Mouse (Mus musculus) c-Kit-positive CD71-positive TER-119-negative erythroid progenitor cells, embryonic 14.5 days (primary cell): ENCODE measurements around the gene Hist1h2bh.

ENCODE experiments used
- DNase-seq: peaks from one replicate; pipeline ENCODE4 v3.0.0-alpha.2; 2013; ENCODE audit warnings: low read depth

Gene Hist1h2bh

DNA sequence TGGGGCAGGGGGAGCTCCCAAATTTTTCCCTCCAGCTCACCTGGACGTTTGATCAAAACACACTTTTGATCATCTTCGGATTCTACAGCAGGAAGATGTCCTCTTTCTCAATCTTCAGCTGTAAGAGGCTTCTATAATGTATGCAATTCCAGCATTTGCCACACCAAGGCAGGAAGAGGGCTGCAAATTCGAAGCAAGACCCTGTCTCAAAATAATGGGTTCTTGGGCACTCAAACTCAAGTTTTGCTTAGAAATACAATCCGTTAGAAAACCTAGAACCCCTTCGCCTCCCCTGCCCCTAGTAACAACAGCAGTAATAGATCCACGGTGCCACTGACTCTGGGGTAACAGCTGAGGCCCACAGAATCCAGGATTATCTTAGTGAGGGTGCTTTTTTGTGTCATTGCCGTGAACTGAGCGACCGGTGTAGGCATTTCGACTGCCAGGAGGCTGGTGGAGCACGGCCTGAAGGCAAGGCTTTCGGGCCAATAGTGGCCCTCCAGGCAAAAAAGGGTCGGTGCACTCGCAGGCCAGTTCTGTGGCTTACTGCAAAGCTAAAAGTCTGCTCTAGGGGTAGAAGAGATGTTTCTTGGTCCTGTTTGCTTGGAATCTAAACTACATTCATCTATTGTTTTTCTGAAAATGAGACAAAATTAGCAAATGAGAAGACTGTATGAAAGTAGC is 37.4 kb downstream of the Hist1h2bh start:
- DNase-seq, result no peak

DNA sequence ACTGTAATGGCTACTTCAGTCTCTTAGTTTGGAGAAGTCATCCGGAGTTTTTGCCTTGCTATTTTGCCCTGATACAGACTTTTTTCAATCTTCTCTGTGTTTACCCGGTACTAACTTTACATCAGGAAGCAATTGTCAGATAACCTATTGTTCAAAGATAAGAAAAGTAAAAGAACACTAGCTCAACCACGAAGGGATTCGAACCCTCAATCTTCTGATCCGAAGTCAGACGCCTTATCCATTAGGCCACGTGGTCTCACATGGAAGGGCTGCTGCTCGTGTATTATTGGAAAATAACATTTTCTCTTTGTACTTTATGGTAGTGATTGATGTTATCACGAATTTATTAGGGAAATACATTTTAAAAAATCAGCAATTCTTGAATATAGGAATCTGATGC is 39.4 kb downstream of the Hist1h2bh start:
- DNase-seq, result no peak

DNA sequence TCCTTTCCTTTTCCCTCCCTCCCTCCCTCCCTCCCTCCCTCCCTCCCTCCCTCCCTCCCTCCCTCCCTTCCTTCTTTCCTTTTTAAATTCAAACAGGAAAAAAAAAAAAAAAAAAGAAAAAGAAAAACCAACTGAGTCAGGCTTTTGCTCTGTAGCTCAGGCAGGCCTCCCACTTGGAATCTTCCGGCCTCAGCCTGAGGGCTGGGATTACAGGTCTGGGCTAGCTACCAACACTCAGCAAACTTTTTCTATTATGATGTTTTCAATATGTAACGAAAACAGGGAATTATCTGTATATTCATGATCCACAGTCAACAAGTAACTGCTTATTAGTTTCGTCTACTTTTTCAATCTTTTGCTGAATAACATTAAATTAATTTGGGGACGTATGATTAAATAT is 40.3 kb downstream of the Hist1h2bh start:
- DNase-seq, result no peak

GRCm38 (mm10) chr13:23502031-23502567 is 41.1 kb downstream of the Hist1h2bh start:
- DNase-seq, result no peak

DNA sequence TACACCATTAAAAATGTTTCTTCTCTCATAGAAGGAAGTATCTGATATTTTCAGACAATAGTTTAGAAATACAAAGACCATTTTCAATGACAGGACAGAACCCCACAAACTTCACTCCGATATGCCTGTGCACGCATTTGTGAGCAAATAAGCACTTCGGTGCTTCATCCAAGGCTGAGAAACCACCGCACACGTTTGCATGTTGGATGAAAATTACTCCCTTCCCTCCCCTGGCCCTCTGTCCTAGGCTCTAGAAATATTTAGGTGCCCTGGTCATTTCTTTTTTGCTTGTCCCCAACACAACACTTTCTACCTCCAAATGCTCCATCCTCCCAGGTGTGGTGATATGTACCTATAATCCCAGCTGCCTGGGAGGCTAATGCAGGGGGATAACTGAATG is 41.7 kb downstream of the Hist1h2bh start:
- DNase-seq, result no peak

- DNase-seq, result peak; percentile 79
Observed at GRCm38 (mm10) chr13:23500424-23501200, 42.6 kb downstream of the Hist1h2bh start.

DNA sequence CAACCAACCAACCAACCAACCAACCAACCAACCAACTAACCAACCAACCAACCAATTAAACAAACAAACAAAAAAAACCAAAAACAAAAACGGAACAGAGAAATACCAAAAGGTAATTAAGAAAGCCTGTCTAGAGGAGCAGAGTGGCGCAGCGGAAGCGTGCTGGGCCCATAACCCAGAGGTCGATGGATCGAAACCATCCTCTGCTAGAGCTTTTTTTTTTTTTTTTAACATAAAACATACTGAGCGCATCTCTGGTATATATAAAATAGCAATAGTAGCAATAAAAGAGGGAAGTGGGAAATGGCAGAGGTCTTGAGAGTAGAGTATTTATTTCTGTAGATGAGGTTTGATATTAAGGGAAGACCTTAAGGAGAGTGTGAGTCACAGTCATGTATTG is 43.2 kb downstream of the Hist1h2bh start:
- no peak for DNase-seq

DNA sequence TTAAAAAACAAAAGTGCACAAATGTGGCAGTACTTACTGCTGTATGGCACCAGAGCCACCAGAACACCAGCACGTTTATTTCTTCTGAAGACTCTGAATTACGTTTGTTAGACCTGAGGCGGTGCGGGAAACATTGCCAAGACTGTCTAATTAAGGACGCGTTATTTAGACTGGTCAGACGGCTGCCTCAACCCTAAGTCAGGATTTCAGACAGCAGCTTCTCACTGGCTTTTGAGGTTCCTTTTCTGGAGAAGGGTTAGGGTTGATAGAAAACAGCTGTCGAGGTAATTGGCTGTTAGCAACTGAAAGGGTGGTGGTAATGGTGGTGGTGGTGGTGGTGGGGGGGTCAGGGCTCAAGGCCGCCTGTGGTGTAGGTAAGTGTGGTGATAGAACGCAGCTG is 44.5 kb downstream of the Hist1h2bh start:
- no peak for DNase-seq

- DNase-seq, result no peak
Observed at GRCm38 (mm10) chr13:23497656-23498321, 45.4 kb downstream of the Hist1h2bh start.

DNA sequence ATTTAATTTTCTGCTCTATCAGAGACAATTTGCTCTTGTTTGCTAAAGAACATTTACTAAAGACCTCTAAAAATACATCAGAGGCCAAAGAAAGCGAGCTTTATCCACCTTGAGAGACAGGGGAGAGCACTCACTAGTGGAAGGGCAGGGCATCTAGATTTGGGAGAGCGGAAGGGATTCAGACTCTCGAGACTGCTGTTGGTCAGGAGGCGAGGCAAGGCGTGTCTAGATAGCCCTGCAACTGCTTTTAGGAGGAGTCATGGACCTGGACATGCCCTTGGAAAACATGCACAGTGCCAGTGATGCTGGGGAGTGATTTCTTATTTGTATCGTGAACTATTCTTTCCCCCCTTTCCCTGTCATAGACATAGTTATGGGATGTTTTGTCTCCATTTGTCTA is 47.7 kb downstream of the Hist1h2bh start:
- no peak for DNase-seq

DNA sequence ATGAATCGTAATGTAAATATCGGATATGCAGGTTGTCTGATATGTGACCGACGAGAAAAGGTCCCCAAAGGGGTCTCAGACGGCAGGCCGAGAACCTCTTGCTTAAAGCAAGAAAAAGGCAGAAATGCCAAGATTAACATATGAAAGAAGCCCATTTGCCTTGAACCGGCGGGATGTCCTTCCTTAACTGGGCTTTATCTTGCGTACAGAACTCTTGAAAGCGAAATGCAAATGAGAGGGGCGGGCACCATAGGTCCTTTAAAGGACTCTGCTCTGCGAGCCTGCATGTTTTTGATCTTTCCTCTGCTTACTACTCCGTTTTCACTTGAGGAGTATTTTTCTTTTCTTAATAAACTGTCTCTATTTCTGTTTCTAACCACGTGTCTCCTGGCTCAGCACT is 51.2 kb downstream of the Hist1h2bh start:
- no peak for DNase-seq
